Mouse (Mus musculus) bone marrow, adult 2 months (tissue): ENCODE data around the gene Ppp1r3a. TPM values are rescaled to one million over a fixed set of nuclear protein-coding genes. Genes with fewer than 3 reads are reported as not detected.
"Not testable (repeated sequence)": the region's sequence is repeated elsewhere in the genome, so short reads cannot be mapped to it uniquely, and the experiment has no call there.

Experiments used
- H3K27ac ChIP-seq: fragments of 200-500 bp; 2 replicates; pipeline ENCODE4 v1.5.1; 2012; ENCODE audit warnings: low read depth, mild to moderate bottlenecking, control low read depth, inconsistent platforms, low read length; ENCODE audit not compliant: control insufficient read depth, poor library complexity, insufficient read depth
- H3K4me1 ChIP-seq: fragments of 200-500 bp; 2 replicates; pipeline ENCODE4 v1.6.1; 2011; ENCODE audit warnings: low read length; ENCODE audit not compliant: control insufficient read depth, insufficient read depth
- H3K4me3 ChIP-seq: fragments of 200-500 bp; replicated peaks from 2 replicates; pipeline ENCODE3; 2011; ENCODE audit warnings: mild to moderate bottlenecking, low read depth, low read length, control low read depth; ENCODE audit not compliant: control insufficient read depth
- CTCF ChIP-seq: fragments of 200-500 bp; IDR thresholded peaks from 2 replicates; pipeline ENCODE4 v1.5.1; 2011; ENCODE audit warnings: low read length, control low read depth; ENCODE audit not compliant: control insufficient read depth, insufficient read depth
- POLR2A ChIP-seq: fragments of 200-500 bp; IDR thresholded peaks from 2 replicates; pipeline ENCODE4 v1.6.1; 2011; ENCODE audit warnings: low read depth, mild to moderate bottlenecking, control low read depth, low read length, borderline replicate concordance; ENCODE audit not compliant: control insufficient read depth
- WGBS: fragments of 180-500 bp; shearing (Covaris S2); methylation state at CpG from one replicate; pipeline ENCODE4 v1.1.7; 2018; 5-methylcytosine and 5-hydroxymethylcytosine counted together
- polyA plus RNA-seq: library from polyadenylated mRNA; stranded (reverse); fragments of >200 nt; gene quantifications from 2 replicates; pipeline ENCODE4 v1.2.4, GENCODE M21; 2011; ENCODE audit warnings: low replicate concordance; ENCODE audit not compliant: missing spikeins, insufficient read depth, insufficient read length

The Ppp1r3a gene
- polyA plus RNA-seq, 1 experiment, result not detected

GRCm38 (mm10) chr6:14731011-14731410 lies 24.1 kb downstream of the Ppp1r3a start:
- TF ChIP-seq CTCF (no peak), POLR2A (no peak)
- WGBS, result 70% methylated on average over 5 of the region's 5 CpGs
- Histone ChIP-seq H3K4me1 (no peaks in the 10 kb centered on the region), H3K4me3 (no peak overlapping the region), H3K27ac (no peak overlapping the region)

GRCm38 (mm10) chr6:14720772-14721414 lies 34.2 kb downstream of the Ppp1r3a start:
- Histone ChIP-seq H3K4me1 (no peaks in the 10 kb centered on the region), H3K4me3 (no peak overlapping the region), H3K27ac (no peak overlapping the region)
- TF ChIP-seq POLR2A (no peak), CTCF (no peak)
- WGBS, result 64% methylated on average over 4 of the region's 4 CpGs

GRCm38 (mm10) chr6:14720110-14720771 lies 34.8 kb downstream of the Ppp1r3a start:
- no peaks in the 10 kb centered on the region for H3K4me1 ChIP-seq
- H3K4me3 ChIP-seq, result no peak overlapping the region
- WGBS, result 82% methylated on average over 6 of the region's 6 CpGs
- TF ChIP-seq POLR2A (no peak), CTCF (no peak)
- no peak overlapping the region for H3K27ac ChIP-seq

- Histone ChIP-seq H3K4me3 (no peak overlapping the region), H3K27ac (no peak overlapping the region), H3K4me1 (no peaks in the 10 kb centered on the region)
- 68% methylated on average over 4 of the region's 4 CpGs for WGBS
- no peak for TF ChIP-seq CTCF
- no peak for TF ChIP-seq POLR2A
These were observed 39.7 kb downstream of the Ppp1r3a start for GRCm38 (mm10) chr6:14715129-14715989.

GRCm38 (mm10) chr6:14712146-14712545 lies 42.9 kb downstream of the Ppp1r3a start:
- 56% methylated on average over 2 of the region's 2 CpGs for WGBS

GRCm38 (mm10) chr6:14700030-14700429 lies 55.0 kb downstream of the Ppp1r3a start:
- Histone ChIP-seq H3K4me3 (no peak overlapping the region), H3K27ac (no peak overlapping the region), H3K4me1 (no peaks in the 10 kb centered on the region)
- TF ChIP-seq POLR2A, result no peak
- TF ChIP-seq CTCF, result no peak

More at GRCm38 (mm10) chr6:14712146-14712545, 42.9 kb downstream of the Ppp1r3a start:
- H3K27ac ChIP-seq, result no peak overlapping the region
- no peak overlapping the region for H3K4me3 ChIP-seq
- TF ChIP-seq CTCF (no peak), POLR2A (no peak)
- no peaks in the 10 kb centered on the region for H3K4me1 ChIP-seq

- H3K27ac ChIP-seq, H3K4me3 ChIP-seq, H3K4me1 ChIP-seq: not testable (repeated sequence)
- 86% methylated on average over 20 of the region's 20 CpGs for WGBS
These were observed 75.7 kb downstream of the Ppp1r3a start for GRCm38 (mm10) chr6:14679231-14679887.

GRCm38 (mm10) chr6:14668966-14669365 lies 86.1 kb downstream of the Ppp1r3a start:
- H3K4me1 ChIP-seq, H3K27ac ChIP-seq, H3K4me3 ChIP-seq: not testable (repeated sequence)
- WGBS, result 63% methylated on average over 2 of the region's 2 CpGs

- not testable (repeated sequence) for H3K4me1 ChIP-seq, H3K27ac ChIP-seq, H3K4me3 ChIP-seq
- WGBS, result 79% methylated on average over 2 of the region's 2 CpGs
These were observed 87.4 kb downstream of the Ppp1r3a start for GRCm38 (mm10) chr6:14667651-14668050.

Other genes starting within 250 kb of the Ppp1r3a start
- 2.2 and 5.3 TPM in 2 replicates for gene Foxp2, start 146.1 kb upstream of the Ppp1r3a start, polyA plus RNA-seq